Mouse (Mus musculus): ENCODE results near the gene A4gnt.

GRCm38 (mm10) chr9:99671603-99672002, 59.3 kb downstream of the A4gnt start:
- TF ChIP-seq POLR2A (IDR thresholded peaks at IDR 0.05; ENCODE audit: control insufficient read depth in 1 of 2, insufficient read depth in 1 of 2, low read depth in 1 of 2, low read length in 2 of 2, poor library complexity in 1 of 2) (no peak), KAT2A (conservative IDR thresholded peaks at IDR 0.05; ENCODE audit: low read depth, low read length) (no peak), CTCF (IDR thresholded peaks at IDR 0.05 in 2 of 3, conservative IDR thresholded peaks at IDR 0.05 in 1 of 3; ENCODE audit: control insufficient read depth in 1 of 3, insufficient read depth in 1 of 3, low read depth in 2 of 3, low read length in 3 of 3, poor library complexity in 1 of 3, severe bottlenecking in 1 of 3) (peak; percentile 6 to 33 (median 25); a peak in 4 of 6 replicates)

Measured in MEL (cell line).